Mouse (Mus musculus) heart, embryonic 14.5 days (tissue): ENCODE results near the gene Rabl2. TPM values are rescaled to one million over a fixed set of nuclear protein-coding genes. Genes with fewer than 3 reads are reported as not detected.

Experiments
- ATAC-seq: fragments of 200-750 bp; cut with Nextera tagmentation; 2 replicates; pipeline ENCODE4 v1.8.0; 2017; ENCODE audit warnings: low read depth, moderate TSS enrichment; ENCODE audit not compliant: insufficient number of reproducible peaks, insufficient read depth, low FRiP score
- H3K27ac ChIP-seq, 2 experiments: fragments of 200-500 bp in 1 of 2; fragments of 300-500 bp in 1 of 2; sonication (generic) in 1 of 2; replicated peaks in 1 of 2; 2 replicates each; pipeline ENCODE4 v1.5.1; 2012 to 2014; ENCODE audit warnings: low read depth in 2 of 2, low read length in 2 of 2, control low read depth in 1 of 2, mild to moderate bottlenecking in 1 of 2, mixed read lengths in 1 of 2; ENCODE audit not compliant: control insufficient read depth in 1 of 2, insufficient read depth in 1 of 2
- H3K27me3 ChIP-seq: fragments of 300-500 bp; sonication (generic); 2 replicates; pipeline ENCODE4 v1.6.1; 2014; ENCODE audit warnings: mild to moderate bottlenecking, low read length, control low read depth; ENCODE audit not compliant: control insufficient read depth, insufficient read depth
- H3K36me3 ChIP-seq: fragments of 300-500 bp; sonication (generic); 2 replicates; pipeline ENCODE4 v1.6.1; 2014; ENCODE audit warnings: mild to moderate bottlenecking, control low read depth, low read length, mixed read lengths; ENCODE audit not compliant: control insufficient read depth, insufficient read depth
- H3K4me1 ChIP-seq, 2 experiments: fragments of 200-500 bp in 1 of 2; fragments of 300-500 bp in 1 of 2; sonication (generic) in 1 of 2; 2 replicates each; pipeline ENCODE4 v1.6.1; 2012 to 2014; ENCODE audit warnings: low read length in 2 of 2, control low read depth in 1 of 2, mixed read lengths in 1 of 2; ENCODE audit not compliant: control insufficient read depth in 2 of 2, insufficient read depth in 2 of 2
- H3K4me2 ChIP-seq: fragments of 300-500 bp; sonication (generic); 2 replicates; pipeline ENCODE4 v1.6.1; 2014; ENCODE audit warnings: mild to moderate bottlenecking, low read length
- H3K4me3 ChIP-seq, 2 experiments: fragments of 200-500 bp in 1 of 2; fragments of 300-500 bp in 1 of 2; sonication (generic) in 1 of 2; 2 replicates each; pipeline ENCODE4 v1.5.1; 2012 to 2014; ENCODE audit warnings: low read length in 2 of 2, mild to moderate bottlenecking in 2 of 2, control low read depth in 1 of 2, low read depth in 1 of 2, moderate library complexity in 1 of 2; ENCODE audit not compliant: control insufficient read depth in 1 of 2, insufficient read depth in 1 of 2
- H3K9ac ChIP-seq: fragments of 300-500 bp; sonication (generic); 2 replicates; pipeline ENCODE4 v1.6.1; 2014; ENCODE audit warnings: mild to moderate bottlenecking, low read length
- H3K9me3 ChIP-seq: fragments of 300-500 bp; sonication (generic); 2 replicates; pipeline ENCODE4 v1.6.1; 2016; ENCODE audit warnings: low read length, control low read depth; ENCODE audit not compliant: control insufficient read depth
- WGBS: fragments of 180-500 bp; shearing (Covaris S2); extraction: QIAGEN DNeasy Blood & Tissue Kit; methylation state at CpG from one replicate; pipeline ENCODE4 v1.1.7; 2014; 5-methylcytosine and 5-hydroxymethylcytosine counted together
- polyA plus RNA-seq: library from polyadenylated mRNA; unstranded; fragments of >200 nt; fragmentation: Nextera tagmentation; extraction: Ambion mirVana; gene quantifications from 2 replicates; pipeline ENCODE4 v1.2.1, GENCODE M21; 2014

Rabl2 gene
- polyA plus RNA-seq, 1 experiment from 2014 or later, result 20.3 TPM

GRCm38 (mm10) chr15:89548837-89549236, 42.9 kb downstream of the Rabl2 start:
- Histone ChIP-seq H3K27me3 (peaks cover 22% of the 10 kb centered on the region), H3K27ac (no peak overlapping the region), H3K4me2 (peak overlapping the region; percentile 81), H3K4me1 (0 out of 4 replicates have a peak, but pooled peaks cover 0 to 3% of the 10 kb centered on the region in 2 experiments), H3K9me3 (no peaks in the 10 kb centered on the region), H3K9ac (no peak overlapping the region), H3K36me3 (peaks cover 19% of the 10 kb centered on the region; the same call in 1 of the 2 replicates), H3K4me3 (0 out of 4 replicates have a peak overlapping the region, but pooled peaks of 1 of the 2 experiments have one; percentile 44)
- 46% methylated on average over 11 of the region's 11 CpGs for WGBS
- ATAC-seq, result no peak

- H3K4me2 ChIP-seq, result peak overlapping the region; percentile 81
- 19% methylated on average over 56 of the region's 58 CpGs for WGBS
- H3K9me3 ChIP-seq, result no peaks in the 10 kb centered on the region
- peak; percentile 55 for ATAC-seq
- H3K27ac ChIP-seq, result no peak overlapping the region
- peak overlapping the region; percentile 65; the same call in 1 of the 2 replicates for H3K9ac ChIP-seq
- 0 out of 4 replicates have a peak, but pooled peaks cover 0 to 3% of the 10 kb centered on the region in 2 experiments for H3K4me1 ChIP-seq
- peak overlapping the region; percentile 42 to 44 for H3K4me3 ChIP-seq
- H3K27me3 ChIP-seq, result peaks cover 22% of the 10 kb centered on the region
- peaks cover 22% of the 10 kb centered on the region for H3K36me3 ChIP-seq
Measured at GRCm38 (mm10) chr15:89547824-89548601, 43.7 kb downstream of the Rabl2 start.

- peaks cover 22% of the 10 kb centered on the region for H3K27me3 ChIP-seq
- H3K4me1 ChIP-seq, result 0 out of 4 replicates have a peak, but pooled peaks cover 0 to 3% of the 10 kb centered on the region in 2 experiments
- no peak overlapping the region for H3K27ac ChIP-seq
- peaks cover 22% of the 10 kb centered on the region for H3K36me3 ChIP-seq
- WGBS, result 49% methylated on average over 8 of the region's 8 CpGs
- no peak for ATAC-seq
- H3K9me3 ChIP-seq, result no peaks in the 10 kb centered on the region
- H3K4me3 ChIP-seq, result peak overlapping the region in 1 of 2 experiments; percentile 44; a peak in 2 of 4 replicates
- H3K4me2 ChIP-seq, result peak overlapping the region; percentile 81
- H3K9ac ChIP-seq, result no peak overlapping the region
Measured at GRCm38 (mm10) chr15:89547321-89547720, 44.4 kb downstream of the Rabl2 start.

GRCm38 (mm10) chr15:89544171-89544570, 47.6 kb downstream of the Rabl2 start:
- no peak for ATAC-seq
- no peak overlapping the region for H3K4me2 ChIP-seq
- H3K27ac ChIP-seq, result no peak overlapping the region
- H3K27me3 ChIP-seq, result peaks cover 11% of the 10 kb centered on the region
- 84% methylated on average over 7 of the region's 7 CpGs for WGBS
- H3K9ac ChIP-seq, result no peak overlapping the region
- H3K4me1 ChIP-seq, result 0 out of 4 replicates have a peak, but pooled peaks cover 0 to 3% of the 10 kb centered on the region in 2 experiments
- H3K4me3 ChIP-seq, result no peak overlapping the region
- H3K36me3 ChIP-seq, result peaks cover 24% of the 10 kb centered on the region
- H3K9me3 ChIP-seq, result no peaks in the 10 kb centered on the region

GRCm38 (mm10) chr15:89533843-89534207, 57.9 kb downstream of the Rabl2 start:
- Histone ChIP-seq H3K27me3 (peaks cover 14% of the 10 kb centered on the region), H3K4me1 (no peaks in the 10 kb centered on the region), H3K9me3 (no peaks in the 10 kb centered on the region), H3K9ac (no peak overlapping the region), H3K4me2 (no peak overlapping the region), H3K4me3 (no peak overlapping the region), H3K27ac (no peak overlapping the region), H3K36me3 (peaks cover 28% of the 10 kb centered on the region)
- 87% methylated on average over 10 of the region's 10 CpGs for WGBS
- no peak for ATAC-seq

- H3K4me3 ChIP-seq, result no peak overlapping the region
- H3K27me3 ChIP-seq, result peaks cover 14% of the 10 kb centered on the region
- peaks cover 27% of the 10 kb centered on the region for H3K36me3 ChIP-seq
- 74% methylated on average over 23 of the region's 23 CpGs for WGBS
- H3K9me3 ChIP-seq, result no peaks in the 10 kb centered on the region
- ATAC-seq, result no peak
- H3K27ac ChIP-seq, result no peak overlapping the region
- no peaks in the 10 kb centered on the region for H3K4me1 ChIP-seq
- H3K4me2 ChIP-seq, result no peak overlapping the region
- no peak overlapping the region for H3K9ac ChIP-seq
Measured at GRCm38 (mm10) chr15:89532924-89533842, 58.5 kb downstream of the Rabl2 start.
